Mouse (Mus musculus) midbrain, embryonic 16.5 days (tissue): ENCODE results near the gene BC025920. TPM values are rescaled to one million over a fixed set of nuclear protein-coding genes. Genes with fewer than 3 reads are reported as not detected.

Experiments used
- ATAC-seq: fragments of 200-750 bp; cut with Nextera tagmentation; 2 replicates; pipeline ENCODE4 v1.8.0; 2017; ENCODE audit warnings: moderate TSS enrichment
- H3K27ac ChIP-seq: fragments of 300-500 bp; sonication (generic); 2 replicates; pipeline ENCODE4 v1.5.1; 2014; ENCODE audit warnings: mild to moderate bottlenecking, low read length, mixed read lengths
- H3K27me3 ChIP-seq: fragments of 300-500 bp; sonication (generic); 2 replicates; pipeline ENCODE4 v1.6.1; 2014; ENCODE audit warnings: low read depth, low read length, mixed read lengths; ENCODE audit not compliant: control insufficient read depth, insufficient read depth
- H3K36me3 ChIP-seq: fragments of 300-500 bp; sonication (generic); 2 replicates; pipeline ENCODE4 v1.6.1; 2014; ENCODE audit warnings: mild to moderate bottlenecking, low read length, moderate library complexity, mixed read lengths; ENCODE audit not compliant: control insufficient read depth, insufficient read depth
- H3K4me1 ChIP-seq: fragments of 300-500 bp; sonication (generic); 2 replicates; pipeline ENCODE4 v1.6.1; 2014; ENCODE audit warnings: mild to moderate bottlenecking, low read length, mixed read lengths; ENCODE audit not compliant: control insufficient read depth, insufficient read depth
- H3K4me2 ChIP-seq: fragments of 300-500 bp; sonication (generic); 2 replicates; pipeline ENCODE4 v1.6.1; 2014; ENCODE audit warnings: mild to moderate bottlenecking, low read length, mixed read lengths
- H3K4me3 ChIP-seq: fragments of 300-500 bp; sonication (generic); 2 replicates; pipeline ENCODE4 v1.5.1; 2014; ENCODE audit warnings: low read depth, mild to moderate bottlenecking, low read length, moderate library complexity, mixed read lengths
- H3K9ac ChIP-seq: fragments of 300-500 bp; sonication (generic); 2 replicates; pipeline ENCODE4 v1.6.1; 2014; ENCODE audit warnings: low read depth, low read length, mixed read lengths
- H3K9me3 ChIP-seq: fragments of 300-500 bp; sonication (generic); replicated peaks from 2 replicates; pipeline ENCODE4 v1.6.1; 2014; ENCODE audit warnings: mild to moderate bottlenecking, low read length, mixed read lengths; ENCODE audit not compliant: control insufficient read depth, poor library complexity, severe bottlenecking
- WGBS: fragments of 180-500 bp; shearing (Covaris S2); extraction: QIAGEN DNeasy Blood & Tissue Kit; methylation state at CpG from one replicate; pipeline ENCODE4 v1.1.7; 2014; 5-methylcytosine and 5-hydroxymethylcytosine counted together
- polyA plus RNA-seq: library from polyadenylated mRNA; unstranded; fragments of >200 nt; fragmentation: Nextera tagmentation; extraction: Ambion mirVana; gene quantifications from 2 replicates; pipeline ENCODE4 v1.2.1, GENCODE M21; 2015

BC025920 gene
- polyA plus RNA-seq, 1 experiment from 2014 or later = 2.0 TPM

DNA sequence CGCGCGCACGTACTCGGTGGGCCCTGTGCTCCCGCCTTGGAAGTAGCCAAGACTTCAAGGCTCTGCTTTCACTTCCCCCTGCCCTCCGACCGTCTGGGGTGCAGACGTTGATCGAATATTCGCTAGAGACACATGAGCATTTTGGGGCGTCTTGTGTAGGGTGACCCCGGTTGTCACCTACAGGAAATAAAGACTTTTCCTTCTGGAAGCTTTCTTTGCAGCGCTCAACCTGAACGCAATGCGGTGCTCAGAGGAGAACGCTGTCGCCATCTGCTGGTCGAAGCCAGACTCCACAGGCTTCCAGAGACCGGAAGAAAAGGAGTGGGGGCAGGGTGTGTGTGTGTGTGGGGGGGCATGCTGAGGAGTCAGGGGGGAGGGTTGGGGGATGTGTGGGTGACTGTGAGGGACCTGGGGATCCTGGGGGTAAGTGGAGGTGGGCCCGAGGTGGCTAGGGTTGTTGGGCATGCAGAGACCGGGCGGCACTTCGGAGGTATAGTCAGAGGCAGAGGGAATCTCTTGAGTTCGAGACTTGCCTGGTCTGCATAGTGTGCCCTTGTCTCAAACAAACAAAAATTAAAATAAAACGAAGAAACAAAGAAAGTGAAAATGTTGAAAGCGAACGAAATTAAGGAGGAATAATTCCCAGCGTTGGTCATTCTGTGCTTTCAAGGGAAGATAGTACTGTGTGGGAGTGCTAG, 953 bp upstream of the BC025920 start:
- Histone ChIP-seq H3K36me3 (no peaks in the 10 kb centered on the region), H3K4me3 (peak overlapping the region; percentile 58), H3K27ac (peak overlapping the region; percentile 81), H3K9ac (0 out of 2 replicates have a peak overlapping the region, but pooled peaks have one; percentile 53), H3K4me2 (peak overlapping the region; percentile 53), H3K9me3 (no peaks in the 10 kb centered on the region), H3K4me1 (peaks cover 25% of the 10 kb centered on the region), H3K27me3 (peaks cover 4% of the 10 kb centered on the region; the same call in 1 of the 2 replicates)
- WGBS = 20% methylated on average over 29 of the region's 29 CpGs
- peak; percentile 38 for ATAC-seq

DNA sequence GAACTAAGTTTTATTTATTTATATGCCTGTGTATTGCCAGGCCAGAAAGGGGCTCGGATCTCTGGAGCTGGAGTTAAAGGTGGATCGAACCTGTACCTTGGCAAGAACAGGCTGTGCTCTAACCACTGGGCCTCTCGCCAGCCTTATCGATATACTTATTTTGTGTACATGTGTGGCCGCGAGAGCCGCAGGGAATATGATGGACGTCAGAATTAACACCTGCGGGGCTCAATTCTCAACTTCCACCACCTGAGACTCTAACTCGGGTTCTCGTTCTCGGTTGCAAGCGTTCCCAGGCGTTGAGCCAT, 450 bp upstream of the BC025920 start:
- peak overlapping the region; percentile 58 for H3K4me3 ChIP-seq
- peak overlapping the region; percentile 53; the same call in 1 of the 2 replicates for H3K9ac ChIP-seq
- H3K4me2 ChIP-seq = peak overlapping the region; percentile 53
- peaks cover 23% of the 10 kb centered on the region for H3K4me1 ChIP-seq
- no peaks in the 10 kb centered on the region for H3K9me3 ChIP-seq
- H3K36me3 ChIP-seq = no peaks in the 10 kb centered on the region
- peaks cover 3% of the 10 kb centered on the region; the same call in 1 of the 2 replicates for H3K27me3 ChIP-seq
- peak; percentile 33 for ATAC-seq
- H3K27ac ChIP-seq = peak overlapping the region; percentile 81
- WGBS = 2% methylated on average over 14 of the region's 14 CpGs

DNA sequence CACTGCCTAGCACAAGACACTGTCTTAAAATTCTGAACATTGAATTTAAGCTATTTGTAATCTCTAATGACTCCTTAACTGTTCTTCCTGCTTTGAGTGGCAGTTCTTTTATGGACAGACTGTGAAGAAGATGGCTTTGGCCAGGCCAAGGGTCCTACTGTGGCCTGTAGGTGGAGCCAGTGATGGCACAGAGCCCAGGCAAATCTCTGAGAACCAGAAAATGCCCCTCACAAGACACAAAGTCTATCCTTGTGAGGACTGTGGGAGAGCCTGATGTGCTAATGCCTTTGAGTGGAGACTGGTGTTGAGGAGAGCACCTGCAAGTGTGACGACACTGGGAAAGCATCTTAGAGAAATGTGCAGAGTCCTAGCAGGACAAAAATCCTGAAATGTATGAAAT, 2.2 kb downstream of the BC025920 start:
- Histone ChIP-seq H3K9ac (no peak overlapping the region), H3K27me3 (no peaks in the 10 kb centered on the region), H3K4me1 (peaks cover 8% of the 10 kb centered on the region), H3K27ac (no peak overlapping the region), H3K9me3 (no peaks in the 10 kb centered on the region), H3K4me2 (no peak overlapping the region), H3K36me3 (no peaks in the 10 kb centered on the region), H3K4me3 (no peak overlapping the region)
- no peak for ATAC-seq
- 88% methylated on average over 1 of the region's 1 CpGs for WGBS

DNA sequence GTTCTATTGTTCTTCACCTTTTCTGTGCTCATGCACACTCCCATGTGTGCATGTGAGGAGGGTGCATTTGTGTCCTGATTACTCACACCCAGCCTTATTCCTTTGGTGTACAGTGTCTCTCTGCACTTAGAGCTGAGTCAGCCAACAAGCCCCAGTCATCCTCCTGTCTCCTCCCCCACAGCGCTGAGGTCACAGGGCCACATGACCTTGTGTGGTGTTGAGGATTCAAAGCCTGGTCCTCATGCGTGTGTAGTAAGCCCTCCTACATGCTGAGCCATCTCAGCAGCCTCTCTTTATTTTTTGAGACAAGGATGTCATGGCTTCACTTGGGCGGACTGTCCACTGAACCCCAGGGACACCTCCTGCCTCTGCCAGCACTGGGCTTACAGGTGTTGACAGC, 6.7 kb downstream of the BC025920 start:
- no peak overlapping the region for H3K27ac ChIP-seq
- no peaks in the 10 kb centered on the region for H3K27me3 ChIP-seq
- no peak overlapping the region for H3K9ac ChIP-seq
- no peaks in the 10 kb centered on the region for H3K4me1 ChIP-seq
- 70% methylated on average over 3 of the region's 3 CpGs for WGBS
- H3K9me3 ChIP-seq = no peaks in the 10 kb centered on the region
- H3K4me2 ChIP-seq = no peak overlapping the region
- no peak overlapping the region for H3K4me3 ChIP-seq
- H3K36me3 ChIP-seq = no peaks in the 10 kb centered on the region
- ATAC-seq = no peak

DNA sequence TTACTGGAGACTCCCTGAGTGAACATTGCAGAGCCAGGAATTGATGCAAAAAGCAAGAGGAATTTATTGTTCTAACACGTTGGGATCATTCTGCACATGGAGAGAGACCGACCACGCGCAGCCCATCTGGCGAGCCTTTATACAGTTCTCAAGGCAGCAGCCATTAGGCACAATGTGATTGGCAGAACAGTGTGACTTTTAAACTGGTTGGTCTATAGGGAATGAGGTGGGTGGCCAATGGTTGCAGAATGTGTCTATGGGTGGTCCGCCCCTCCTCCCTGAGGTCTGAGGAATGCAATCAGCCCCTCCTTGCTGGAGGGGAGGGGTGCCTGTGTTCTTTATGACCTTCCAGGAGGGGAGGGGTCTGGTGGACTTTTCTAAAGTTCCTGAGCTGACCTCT, 9.4 kb downstream of the BC025920 start:
- no peak overlapping the region for H3K4me2 ChIP-seq
- no peaks in the 10 kb centered on the region for H3K4me1 ChIP-seq
- no peak overlapping the region for H3K9ac ChIP-seq
- H3K9me3 ChIP-seq = no peaks in the 10 kb centered on the region
- H3K27me3 ChIP-seq = no peaks in the 10 kb centered on the region
- 75% methylated on average over 6 of the region's 6 CpGs for WGBS
- no peak overlapping the region for H3K27ac ChIP-seq
- no peak overlapping the region for H3K4me3 ChIP-seq
- no peaks in the 10 kb centered on the region for H3K36me3 ChIP-seq
- no peak for ATAC-seq

DNA sequence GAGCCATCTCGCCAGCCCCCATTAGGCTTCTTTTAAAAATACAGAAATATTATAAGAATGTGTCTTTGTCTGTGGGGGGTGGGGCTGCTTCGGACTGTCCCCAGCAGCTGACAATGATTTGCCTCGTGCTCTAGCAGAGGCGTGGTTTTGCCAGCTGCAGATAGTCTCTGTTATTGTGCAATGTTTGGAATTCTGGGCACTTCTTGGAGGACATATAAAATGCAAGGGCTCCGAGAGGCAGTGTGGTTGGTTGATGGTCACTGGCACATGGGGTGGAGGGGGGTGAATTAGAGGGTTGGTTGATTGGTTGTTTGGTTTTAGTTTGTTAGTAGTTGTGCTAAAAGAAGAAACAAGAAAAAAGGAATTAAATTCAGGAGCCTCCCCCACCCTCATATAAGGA, 13.9 kb downstream of the BC025920 start:
- Histone ChIP-seq H3K4me3 (no peak overlapping the region), H3K9ac (no peak overlapping the region), H3K36me3 (peaks cover 24% of the 10 kb centered on the region), H3K4me2 (no peak overlapping the region), H3K4me1 (no peaks in the 10 kb centered on the region), H3K27ac (no peak overlapping the region), H3K9me3 (no peaks in the 10 kb centered on the region), H3K27me3 (no peaks in the 10 kb centered on the region)
- ATAC-seq = no peak
- WGBS = 92% methylated on average over 5 of the region's 5 CpGs

DNA sequence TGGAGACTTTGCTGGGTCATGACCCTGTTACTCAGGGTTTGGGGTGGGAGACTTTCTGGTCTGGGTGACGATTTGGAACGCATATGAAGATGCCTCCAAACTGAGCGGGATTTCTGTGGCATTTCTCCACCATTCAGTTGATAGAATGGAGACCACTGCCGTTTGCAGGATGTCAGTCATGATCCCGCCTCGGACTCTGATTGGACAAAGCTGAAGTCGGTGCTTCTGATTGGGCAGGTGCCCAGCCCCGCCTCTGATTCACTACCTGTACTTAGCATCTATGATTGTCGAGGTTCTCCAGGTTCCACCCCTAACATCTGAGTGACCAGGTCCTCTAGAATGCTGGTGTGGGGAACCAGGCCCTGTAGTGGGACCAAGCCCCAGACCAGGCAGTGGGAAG, 14.7 kb downstream of the BC025920 start:
- H3K9ac ChIP-seq = no peak overlapping the region
- peaks cover 24% of the 10 kb centered on the region for H3K36me3 ChIP-seq
- no peaks in the 10 kb centered on the region for H3K9me3 ChIP-seq
- H3K4me1 ChIP-seq = no peaks in the 10 kb centered on the region
- no peaks in the 10 kb centered on the region for H3K27me3 ChIP-seq
- no peak overlapping the region for H3K27ac ChIP-seq
- no peak overlapping the region for H3K4me3 ChIP-seq
- WGBS = 65% methylated on average over 9 of the region's 9 CpGs
- H3K4me2 ChIP-seq = no peak overlapping the region
- no peak for ATAC-seq

DNA sequence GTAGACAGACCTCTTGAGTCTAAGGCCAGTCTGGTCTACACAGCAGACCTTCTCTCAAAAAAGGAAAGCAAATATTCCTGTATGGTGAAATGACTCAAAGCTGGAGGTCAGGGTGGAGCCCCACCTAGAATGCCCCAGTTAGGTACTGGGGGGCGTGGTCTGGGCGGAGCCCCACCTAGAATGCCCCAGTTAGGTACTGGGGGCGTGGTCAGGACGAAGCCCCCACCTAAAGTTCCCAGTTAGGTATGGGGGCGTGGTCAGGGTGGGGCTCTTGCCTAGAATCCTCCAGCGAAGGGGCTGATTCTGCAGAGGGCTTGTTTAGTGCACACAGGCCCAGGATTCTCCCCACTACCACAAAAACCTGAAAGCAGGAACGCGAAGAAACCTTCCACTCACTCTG, 17.4 kb downstream of the BC025920 start:
- Histone ChIP-seq H3K9me3 (no peaks in the 10 kb centered on the region), H3K9ac (no peak overlapping the region), H3K36me3 (peaks cover 24% of the 10 kb centered on the region), H3K4me2 (no peak overlapping the region), H3K27me3 (no peaks in the 10 kb centered on the region), H3K4me3 (no peak overlapping the region), H3K4me1 (peaks cover 17% of the 10 kb centered on the region), H3K27ac (no peak overlapping the region)
- 63% methylated on average over 8 of the region's 8 CpGs for WGBS
- ATAC-seq = no peak

DNA sequence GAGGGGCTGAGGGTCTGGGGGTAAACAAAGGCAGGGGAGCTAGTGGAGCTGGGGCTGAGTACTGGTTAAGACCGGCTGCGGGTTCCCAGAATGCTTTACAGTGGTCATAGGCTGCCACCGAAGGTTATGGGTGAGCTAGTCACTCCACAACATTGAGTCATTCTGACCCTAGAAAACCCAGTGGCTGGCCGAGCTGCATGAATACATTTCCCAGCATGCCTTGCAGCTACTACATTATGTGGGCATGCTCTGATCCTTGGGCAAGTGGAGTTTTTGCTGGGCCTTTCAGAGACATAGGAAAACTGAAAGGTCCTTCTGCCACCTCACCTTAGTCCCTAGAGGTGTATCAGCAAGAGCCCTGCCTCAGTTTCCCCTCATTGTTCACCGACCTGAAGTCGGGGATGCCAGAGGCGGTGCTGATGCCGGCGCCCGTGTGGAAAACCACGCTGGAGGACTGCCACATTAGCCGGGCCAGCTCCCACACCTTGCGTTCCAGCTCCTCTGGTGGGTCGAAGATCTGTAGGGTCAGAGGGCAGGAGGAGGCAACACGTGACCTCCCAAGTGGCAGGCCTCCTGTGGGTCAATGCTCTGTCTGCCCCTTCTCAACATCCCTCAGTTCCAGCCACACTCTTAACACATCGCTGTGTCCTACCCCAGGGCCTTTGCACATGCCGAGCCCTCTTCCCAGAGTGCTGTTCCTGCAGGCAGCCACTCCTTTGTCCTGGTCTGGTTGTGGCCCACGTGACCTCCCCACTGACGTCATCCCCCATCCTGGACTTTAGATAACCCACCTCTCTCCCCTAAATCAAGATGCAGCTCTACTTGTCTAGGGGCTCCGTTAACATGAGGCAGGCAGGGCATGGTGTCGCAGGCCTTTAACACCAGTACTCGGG, 20.3 kb downstream of the BC025920 start:
- ATAC-seq = peak; percentile 16
- Histone ChIP-seq H3K27ac (peak overlapping the region; percentile 89), H3K9me3 (no peaks in the 10 kb centered on the region), H3K9ac (peak overlapping the region; percentile 78), H3K4me2 (peak overlapping the region; percentile 84), H3K4me1 (peaks cover 17% of the 10 kb centered on the region), H3K4me3 (peak overlapping the region; percentile 68), H3K36me3 (peaks cover 19% of the 10 kb centered on the region), H3K27me3 (no peaks in the 10 kb centered on the region)
- WGBS = 91% methylated on average over 22 of the region's 22 CpGs
